Mouse (Mus musculus) G1E (cell line): Measurements from ENCODE around the gene Dhx37. TPM values are rescaled to one million over a fixed set of nuclear protein-coding genes. Genes with fewer than 3 reads are reported as not detected.

Experiments
- ATAC-seq: 2 replicates; pipeline ENCODE4 v1.8.0; 2016; ENCODE audit warnings: mild to moderate bottlenecking; ENCODE audit not compliant: insufficient number of reproducible peaks, poor library complexity, low FRiP score, severe bottlenecking; ENCODE audit errors: extremely low read depth
- DNase-seq: peaks from one replicate; pipeline ENCODE4 v3.0.0; 2012; ENCODE audit warnings: low spot score
- H3K27me3 ChIP-seq: 2 replicates; pipeline ENCODE4 v1.6.1; 2012; ENCODE audit warnings: mild to moderate bottlenecking, low read length, inconsistent platforms; ENCODE audit not compliant: insufficient read depth
- H3K36me3 ChIP-seq: replicated peaks from 2 replicates; pipeline ENCODE3; 2012; ENCODE audit warnings: mild to moderate bottlenecking, inconsistent platforms
- H3K4me1 ChIP-seq: 2 replicates; pipeline ENCODE4 v1.6.1; 2012; ENCODE audit warnings: low read depth, low read length, inconsistent platforms, mixed read lengths; ENCODE audit not compliant: insufficient read depth
- H3K4me3 ChIP-seq: 2 replicates; pipeline ENCODE4 v1.5.1; 2012; ENCODE audit warnings: low read depth, mild to moderate bottlenecking, inconsistent platforms, low read length, moderate library complexity, mixed read lengths
- H3K9me3 ChIP-seq: replicated peaks from 2 replicates; pipeline ENCODE4 v1.6.1; 2012; ENCODE audit warnings: inconsistent platforms
- CTCF ChIP-seq: IDR thresholded peaks from 2 replicates; pipeline ENCODE4 v1.5.1; 2012; ENCODE audit warnings: low read depth, low read length, inconsistent platforms, mixed read lengths
- GATA1 ChIP-seq: IDR thresholded peaks from 2 replicates; pipeline ENCODE4 v1.6.1; 2012; ENCODE audit warnings: borderline replicate concordance, low read length, inconsistent platforms, mixed read lengths
- GATA2 ChIP-seq: IDR thresholded peaks from 2 replicates; pipeline ENCODE4 v1.6.1; 2012; ENCODE audit warnings: low read depth, low read length, inconsistent platforms, borderline replicate concordance
- POLR2AphosphoS5 ChIP-seq: IDR thresholded peaks from 2 replicates; pipeline ENCODE4 v1.6.1; 2012; ENCODE audit warnings: low read depth, low read length, inconsistent platforms; ENCODE audit not compliant: insufficient replicate concordance
- TAL1 ChIP-seq: conservative IDR thresholded peaks from 2 replicates; pipeline ENCODE4 v1.6.1; 2012; ENCODE audit warnings: low read depth, low read length, inconsistent platforms, mixed read lengths
- polyA plus RNA-seq: library from polyadenylated mRNA; stranded (reverse); fragments of >175 nt; gene quantifications from 2 replicates; pipeline ENCODE4 v1.2.3, GENCODE M21; 2012
- total RNA-seq, 2 experiments: library from RNA; stranded (forward) in 1 of 2; stranded (reverse) in 1 of 2; fragments of 200-1000 nt in 1 of 2; fragments of >200 nt in 1 of 2; fragmentation: Nextera tagmentation in 1 of 2; gene quantifications; 2 replicates each; pipeline ENCODE4 v1.2.3; 2014 to 2017

Gene Dhx37
- total and polyA plus RNA-seq, 3 experiments, result 29.0 to 112 (median 32.2) TPM

DNA sequence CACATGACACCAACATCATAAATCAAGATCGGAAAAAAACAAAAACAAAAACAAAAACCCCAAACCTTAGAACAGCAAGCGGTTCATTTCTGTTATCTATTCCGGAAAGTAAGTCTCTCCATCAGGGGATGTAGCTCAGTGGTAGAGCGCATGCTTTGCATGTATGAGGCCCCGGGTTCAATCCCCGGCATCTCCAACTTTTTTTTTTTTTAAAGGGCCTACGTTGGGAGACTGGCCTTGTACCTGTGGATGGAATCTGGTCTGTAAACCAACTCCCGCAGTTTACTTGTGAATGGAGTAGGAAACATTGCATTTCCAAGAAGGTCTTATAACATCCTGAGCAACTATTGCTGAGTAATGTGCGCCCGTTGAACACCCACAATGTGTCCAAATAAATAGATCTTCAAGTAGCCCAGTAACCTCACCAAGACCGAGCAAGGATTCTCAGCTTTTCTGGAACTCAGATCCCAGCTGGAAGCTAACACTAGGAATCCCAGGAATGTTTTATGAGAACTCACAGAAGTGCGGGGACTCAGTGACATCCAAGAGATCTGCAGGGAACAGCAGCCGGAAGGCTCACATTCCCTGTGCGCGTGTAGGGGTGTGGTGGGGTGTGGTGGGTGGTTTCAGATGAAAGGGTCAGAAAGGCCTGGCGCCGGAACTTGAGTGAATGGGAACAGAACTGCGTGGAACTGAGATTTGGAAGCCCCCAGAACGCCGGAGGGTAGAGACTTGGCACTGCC lies 24.4 kb downstream of the Dhx37 start:
- Histone ChIP-seq H3K9me3 (no peaks in the 10 kb centered on the region), H3K27me3 (no peaks in the 10 kb centered on the region), H3K4me3 (peak overlapping the region; percentile 66), H3K36me3 (peaks cover 23% of the 10 kb centered on the region), H3K4me1 (peaks cover 54% of the 10 kb centered on the region)
- ATAC-seq (no peak), DNase-seq (no peak)
- TF ChIP-seq POLR2AphosphoS5, result no peak
- no peak for TF ChIP-seq GATA2
- no peak for TF ChIP-seq TAL1
- TF ChIP-seq CTCF, result no peak
- no peak for TF ChIP-seq GATA1

DNA sequence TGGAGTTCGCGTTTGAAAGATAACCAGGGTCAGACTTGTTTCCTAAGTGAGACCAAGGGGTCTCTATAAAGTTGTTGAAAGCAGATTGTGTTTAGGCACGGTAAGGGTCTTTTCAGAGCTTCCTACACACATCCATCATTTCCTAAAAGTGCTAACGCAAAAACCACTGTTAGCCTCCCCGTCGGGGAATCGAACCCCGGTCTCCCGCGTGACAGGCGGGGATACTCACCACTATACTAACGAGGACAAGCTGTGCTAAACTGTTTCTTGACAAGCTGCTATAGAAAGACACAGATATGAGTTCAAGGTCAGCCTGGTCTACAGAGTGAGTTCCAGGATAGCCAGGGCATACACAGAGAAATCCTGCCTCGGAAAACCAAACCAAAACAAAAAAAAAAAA lies 25.1 kb downstream of the Dhx37 start:
- H3K9me3 ChIP-seq, result no peaks in the 10 kb centered on the region
- ATAC-seq, result peak; percentile 58
- H3K36me3 ChIP-seq, result peaks cover 16% of the 10 kb centered on the region
- H3K4me3 ChIP-seq, result peak overlapping the region; percentile 66
- peak; percentile 60 for DNase-seq
- peaks cover 56% of the 10 kb centered on the region for H3K4me1 ChIP-seq
- TF ChIP-seq GATA1, result no peak
- H3K27me3 ChIP-seq, result no peaks in the 10 kb centered on the region

DNA sequence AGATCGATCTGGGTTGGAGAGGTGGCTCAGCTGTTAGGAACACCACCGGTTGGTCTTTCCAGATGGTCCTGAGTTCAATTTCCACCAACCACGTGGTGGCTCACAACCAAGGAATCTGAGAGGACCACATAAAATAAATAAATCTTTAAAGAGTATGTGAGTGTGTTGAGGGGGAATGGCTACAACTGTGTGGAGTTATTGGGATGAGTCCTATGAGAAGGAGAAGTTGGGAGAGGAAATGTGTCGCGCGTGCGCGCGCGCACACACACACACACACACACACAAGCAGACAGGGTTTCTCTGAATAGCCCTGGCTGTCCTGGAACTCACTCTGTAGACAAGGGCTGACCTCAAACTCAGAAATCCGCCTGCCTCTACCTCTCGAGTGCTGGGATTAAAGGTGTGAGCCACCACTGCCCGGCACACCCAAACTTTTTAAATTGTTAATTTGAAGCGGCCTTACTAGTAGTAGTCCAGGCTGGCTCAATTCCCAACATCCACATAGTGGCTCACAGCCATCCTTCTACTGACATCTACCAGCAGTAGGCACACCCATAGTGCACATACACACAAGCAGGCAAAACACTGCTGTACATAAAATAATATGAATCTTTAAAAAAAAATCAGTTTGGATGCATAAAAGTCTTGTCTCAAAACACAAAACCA lies 25.9 kb downstream of the Dhx37 start:
- ATAC-seq (no peak), DNase-seq (no peak)
- Histone ChIP-seq H3K9me3 (no peaks in the 10 kb centered on the region), H3K36me3 (peaks cover 8% of the 10 kb centered on the region), H3K4me3 (no peak overlapping the region; the same call in 1 of the 2 replicates), H3K4me1 (peaks cover 61% of the 10 kb centered on the region), H3K27me3 (0 out of 2 replicates have a peak, but pooled peaks cover under 1% of the 10 kb centered on the region)
- TF ChIP-seq GATA2, result no peak
- TF ChIP-seq CTCF, result no peak
- no peak for TF ChIP-seq POLR2AphosphoS5
- TF ChIP-seq TAL1, result no peak
- no peak for TF ChIP-seq GATA1

DNA sequence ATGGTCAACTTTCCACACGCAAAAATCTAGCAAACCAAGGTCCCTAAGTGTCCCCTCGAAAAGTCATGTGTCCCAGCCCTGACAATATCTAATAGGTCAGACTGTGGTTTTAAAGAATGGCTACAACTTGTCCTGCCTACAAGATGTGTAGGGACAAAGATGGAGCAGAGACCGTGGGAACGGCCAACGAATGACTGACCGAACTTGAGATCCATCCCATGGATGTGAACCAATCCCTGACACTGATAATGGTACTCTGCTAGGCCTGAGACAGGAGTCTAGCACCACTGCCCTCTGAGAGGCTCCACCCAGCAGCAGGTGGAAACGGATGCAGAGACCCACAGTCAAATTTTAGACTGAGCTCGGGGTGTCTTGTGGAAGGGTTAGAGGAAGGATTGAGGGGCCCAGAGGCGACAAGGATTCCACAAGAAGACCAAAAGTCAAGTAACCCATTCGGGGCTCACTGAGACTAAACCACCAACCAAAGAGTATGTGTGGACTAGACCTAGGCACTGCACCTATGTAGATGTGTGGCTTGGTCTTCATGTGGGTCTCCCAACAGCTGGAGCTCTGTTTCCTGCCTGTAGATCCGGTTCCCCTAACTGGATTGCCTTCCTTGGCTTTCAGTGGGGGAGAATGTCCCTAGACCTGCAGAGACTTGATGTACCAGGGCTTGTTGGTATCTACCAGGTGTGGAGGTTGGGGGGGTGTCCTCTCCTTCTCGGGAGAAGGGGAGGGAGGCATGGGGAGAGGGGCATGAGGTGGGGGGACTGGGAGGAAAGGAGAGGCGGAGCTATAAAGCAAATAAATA lies 26.7 kb downstream of the Dhx37 start:
- DNase-seq, result no peak
- Histone ChIP-seq H3K27me3 (peaks cover 6% of the 10 kb centered on the region; the same call in 1 of the 2 replicates), H3K9me3 (no peaks in the 10 kb centered on the region), H3K4me3 (peak overlapping the region; percentile 72), H3K36me3 (peaks cover 2% of the 10 kb centered on the region), H3K4me1 (peaks cover 65% of the 10 kb centered on the region)
- ATAC-seq, result no peak
- no peak for TF ChIP-seq GATA1
- TF ChIP-seq GATA2, result no peak
- no peak for TF ChIP-seq POLR2AphosphoS5
- no peak for TF ChIP-seq CTCF
- no peak for TF ChIP-seq TAL1

DNA sequence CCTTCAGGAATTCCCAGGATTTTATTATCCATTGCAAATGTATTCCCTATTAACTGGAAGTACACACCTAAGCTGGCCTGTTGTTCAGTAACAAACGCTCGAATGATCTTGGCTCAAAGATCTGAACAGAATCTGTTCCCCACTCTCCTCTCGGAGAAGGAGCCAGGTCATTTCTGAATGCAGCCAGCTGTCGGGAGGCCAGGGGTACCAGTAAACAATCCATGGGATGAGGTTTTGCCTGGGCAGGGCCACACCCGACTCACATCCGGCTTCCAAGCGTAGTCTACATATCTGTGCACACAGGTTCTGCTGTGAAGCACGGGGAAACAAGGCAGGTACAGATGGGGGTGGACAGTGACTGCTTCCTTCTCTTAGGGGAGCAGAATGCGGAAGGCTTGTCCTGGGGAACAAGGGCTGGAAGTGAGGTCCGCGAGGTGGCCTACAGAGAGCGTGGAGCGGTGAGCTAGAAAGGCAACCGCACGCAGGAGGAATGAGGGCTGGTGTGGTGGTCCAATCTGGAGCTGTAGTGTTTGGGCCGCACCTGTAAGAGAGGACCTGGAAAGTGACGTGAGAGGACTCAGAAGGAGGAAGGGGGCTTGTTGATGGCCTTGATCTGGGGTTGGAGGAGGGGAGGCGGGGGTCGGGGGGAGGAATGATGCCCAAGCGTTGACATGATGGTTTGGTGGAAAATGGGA lies 27.5 kb downstream of the Dhx37 start:
- TF ChIP-seq POLR2AphosphoS5 (no peak), GATA2 (no peak), GATA1 (no peak), TAL1 (no peak)
- Histone ChIP-seq H3K27me3 (peaks cover 6% of the 10 kb centered on the region; the same call in 1 of the 2 replicates), H3K4me1 (peaks cover 62% of the 10 kb centered on the region), H3K9me3 (no peaks in the 10 kb centered on the region), H3K36me3 (peaks cover under 1% of the 10 kb centered on the region), H3K4me3 (peak overlapping the region; percentile 72)
- DNase-seq (peak; percentile 53), ATAC-seq (peak; percentile 38)
